Mouse (Mus musculus): ENCODE measurements around the gene Mkks. TPM values are rescaled to one million over a fixed set of nuclear protein-coding genes. Genes with fewer than 3 reads are reported as not detected.

Mkks gene
- polyA plus RNA-seq (2015; fragmentation: Nextera tagmentation; extraction: Ambion mirVana) = 12.8 and 14.2 TPM in 2 replicates

GRCm38 (mm10) chr2:136891068-136891950 lies at the start of gene Mkks, which contains the start of the genes Slx4ip and AL731706.1:
Mkks (minus strand) TSS chr2:136891389.
Slx4ip (plus strand) TSS chr2:136891218.
AL731706.1 (minus strand) TSS chr2:136891389.
- Histone ChIP-seq H3K27ac (peak within 1 kb of the TSS; percentile 96), H3K4me2 (peak within 1 kb of the TSS; percentile 55), H3K36me3 (no peaks in the 10 kb centered on the region), H3K9me3 (no peaks in the 10 kb centered on the region), H3K9ac (peak within 1 kb of the TSS; percentile 80), H3K4me3 (peak within 1 kb of the TSS; percentile 68), H3K27me3 (no peaks in the 10 kb centered on the region), H3K4me1 (replicated peaks) (peaks cover 21% of the 10 kb centered on the region)
- peak; percentile 97 for ATAC-seq (ENCODE audit: low FRiP score)
- WGBS = under 1% methylated on average over 49 of the region's 49 CpGs

- H3K27me3 ChIP-seq = no peaks in the 10 kb centered on the region
- H3K9ac ChIP-seq = no peak overlapping the region
- H3K36me3 ChIP-seq = no peaks in the 10 kb centered on the region
- no peaks in the 10 kb centered on the region for H3K4me1 ChIP-seq (replicated peaks)
- no peaks in the 10 kb centered on the region for H3K9me3 ChIP-seq
- no peak overlapping the region for H3K4me2 ChIP-seq
- 92% methylated on average over 1 of the region's 1 CpGs for WGBS
- no peak overlapping the region for H3K27ac ChIP-seq
- ATAC-seq (ENCODE audit: low FRiP score) = no peak
- H3K4me3 ChIP-seq = no peak overlapping the region
Observed at GRCm38 (mm10) chr2:136938249-136938648, 47.1 kb upstream of the Mkks start.

GRCm38 (mm10) chr2:136936391-136937288 lies 45.5 kb upstream of the Mkks start:
- H3K27me3 ChIP-seq = no peaks in the 10 kb centered on the region
- no peak for ATAC-seq (ENCODE audit: low FRiP score)
- 93% methylated on average over 4 of the region's 4 CpGs for WGBS

GRCm38 (mm10) chr2:136921003-136921408 lies 29.8 kb upstream of the Mkks start:
- H3K36me3 ChIP-seq = no peaks in the 10 kb centered on the region

More at GRCm38 (mm10) chr2:136936391-136937288, 45.5 kb upstream of the Mkks start:
- Histone ChIP-seq H3K36me3 (no peaks in the 10 kb centered on the region), H3K9me3 (no peaks in the 10 kb centered on the region), H3K4me2 (no peak overlapping the region), H3K9ac (no peak overlapping the region), H3K27ac (no peak overlapping the region), H3K4me1 (replicated peaks) (no peaks in the 10 kb centered on the region), H3K4me3 (no peak overlapping the region)

GRCm38 (mm10) chr2:136920257-136920993 lies 29.2 kb upstream of the Mkks start:
- no peaks in the 10 kb centered on the region for H3K9me3 ChIP-seq
- H3K4me2 ChIP-seq = no peak overlapping the region
- no peak overlapping the region for H3K27ac ChIP-seq
- H3K36me3 ChIP-seq = no peaks in the 10 kb centered on the region
- H3K4me1 ChIP-seq (replicated peaks) = 0 out of 2 replicates have a peak, but pooled peaks cover 2% of the 10 kb centered on the region
- H3K9ac ChIP-seq = no peak overlapping the region
- H3K27me3 ChIP-seq = no peaks in the 10 kb centered on the region
- H3K4me3 ChIP-seq = no peak overlapping the region
- no peak for ATAC-seq (ENCODE audit: low FRiP score)
- whole genome bisulfite sequencing = 82% methylated on average over 3 of the region's 3 CpGs

More at GRCm38 (mm10) chr2:136921003-136921408, 29.8 kb upstream of the Mkks start:
- ATAC-seq (ENCODE audit: low FRiP score) = peak; percentile 28; the same call in 1 of the 2 replicates
- no peak overlapping the region for H3K4me3 ChIP-seq
- no peaks in the 10 kb centered on the region for H3K9me3 ChIP-seq
- 0 out of 2 replicates have a peak, but pooled peaks cover 2% of the 10 kb centered on the region for H3K4me1 ChIP-seq (replicated peaks)
- no peak overlapping the region for H3K27ac ChIP-seq
- WGBS = 63% methylated on average over 4 of the region's 4 CpGs
- no peak overlapping the region for H3K4me2 ChIP-seq
- H3K27me3 ChIP-seq = no peaks in the 10 kb centered on the region
- no peak overlapping the region; the same call in 1 of the 2 replicates for H3K9ac ChIP-seq

- Histone ChIP-seq H3K4me3 (no peak overlapping the region), H3K36me3 (no peaks in the 10 kb centered on the region), H3K9me3 (no peaks in the 10 kb centered on the region), H3K4me2 (no peak overlapping the region), H3K4me1 (replicated peaks) (0 out of 2 replicates have a peak, but pooled peaks cover 2% of the 10 kb centered on the region), H3K27me3 (no peaks in the 10 kb centered on the region), H3K27ac (no peak overlapping the region), H3K9ac (no peak overlapping the region)
- ATAC-seq (ENCODE audit: low FRiP score) = no peak
- WGBS = 94% methylated on average over 1 of the region's 1 CpGs
Observed at GRCm38 (mm10) chr2:136919433-136919832, 28.2 kb upstream of the Mkks start.

GRCm38 (mm10) chr2:136914334-136914902 lies 23.2 kb upstream of the Mkks start:
- 47% methylated on average over 3 of the region's 3 CpGs for WGBS
- 0 out of 2 replicates have a peak, but pooled peaks have one; percentile 45 for ATAC-seq (ENCODE audit: low FRiP score)
- H3K27me3 ChIP-seq = no peaks in the 10 kb centered on the region

GRCm38 (mm10) chr2:136913021-136913420 lies 21.8 kb upstream of the Mkks start:
- H3K9me3 ChIP-seq = no peaks in the 10 kb centered on the region
- H3K36me3 ChIP-seq = no peaks in the 10 kb centered on the region
- no peak overlapping the region for H3K4me2 ChIP-seq
- no peaks in the 10 kb centered on the region for H3K27me3 ChIP-seq
- H3K4me3 ChIP-seq = no peak overlapping the region
- ATAC-seq (ENCODE audit: low FRiP score) = no peak
- no peak overlapping the region for H3K9ac ChIP-seq
- no peak overlapping the region for H3K27ac ChIP-seq
- H3K4me1 ChIP-seq (replicated peaks) = 0 out of 2 replicates have a peak, but pooled peaks cover 7% of the 10 kb centered on the region
- WGBS = 30% methylated on average over 3 of the region's 3 CpGs

More at GRCm38 (mm10) chr2:136914334-136914902, 23.2 kb upstream of the Mkks start:
- H3K4me1 ChIP-seq (replicated peaks) = 0 out of 2 replicates have a peak, but pooled peaks cover 7% of the 10 kb centered on the region
- H3K27ac ChIP-seq = no peak overlapping the region
- no peak overlapping the region for H3K9ac ChIP-seq
- no peak overlapping the region for H3K4me2 ChIP-seq
- H3K36me3 ChIP-seq = no peaks in the 10 kb centered on the region
- H3K4me3 ChIP-seq = no peak overlapping the region
- H3K9me3 ChIP-seq = no peaks in the 10 kb centered on the region

GRCm38 (mm10) chr2:136911958-136912411 lies 20.8 kb upstream of the Mkks start:
- Histone ChIP-seq H3K36me3 (no peaks in the 10 kb centered on the region), H3K27me3 (no peaks in the 10 kb centered on the region), H3K27ac (no peak overlapping the region), H3K9ac (no peak overlapping the region), H3K4me2 (no peak overlapping the region), H3K9me3 (no peaks in the 10 kb centered on the region), H3K4me3 (no peak overlapping the region), H3K4me1 (replicated peaks) (0 out of 2 replicates have a peak, but pooled peaks cover 7% of the 10 kb centered on the region)
- WGBS = 13% methylated on average over 4 of the region's 4 CpGs
- 0 out of 2 replicates have a peak, but pooled peaks have one; percentile 60 for ATAC-seq (ENCODE audit: low FRiP score)

GRCm38 (mm10) chr2:136909298-136909697 lies 18.1 kb upstream of the Mkks start:
- H3K4me2 ChIP-seq = no peak overlapping the region
- no peaks in the 10 kb centered on the region for H3K27me3 ChIP-seq
- H3K4me3 ChIP-seq = no peak overlapping the region
- no peak overlapping the region for H3K27ac ChIP-seq
- WGBS = 66% methylated on average over 2 of the region's 2 CpGs
- ATAC-seq (ENCODE audit: low FRiP score) = no peak
- H3K9ac ChIP-seq = no peak overlapping the region
- no peaks in the 10 kb centered on the region for H3K9me3 ChIP-seq
- 0 out of 2 replicates have a peak, but pooled peaks cover 7% of the 10 kb centered on the region for H3K4me1 ChIP-seq (replicated peaks)
- peaks cover 11% of the 10 kb centered on the region for H3K36me3 ChIP-seq

- ATAC-seq (ENCODE audit: low FRiP score) = no peak
- Histone ChIP-seq H3K27ac (no peak overlapping the region), H3K9ac (no peak overlapping the region), H3K4me3 (no peak overlapping the region), H3K27me3 (no peaks in the 10 kb centered on the region), H3K36me3 (peaks cover 11% of the 10 kb centered on the region), H3K9me3 (no peaks in the 10 kb centered on the region), H3K4me2 (no peak overlapping the region), H3K4me1 (replicated peaks) (0 out of 2 replicates have a peak, but pooled peaks cover 7% of the 10 kb centered on the region)
- 58% methylated on average over 3 of the region's 3 CpGs for WGBS
Observed at GRCm38 (mm10) chr2:136908596-136908995, 17.4 kb upstream of the Mkks start.
